Mouse (Mus musculus): Measurements from ENCODE around the gene Ifitm1. TPM values are rescaled to one million over a fixed set of nuclear protein-coding genes. Genes with fewer than 3 reads are reported as not detected.
A peak's percentile ranks its signal among the peaks of the same experiment; 100 is the strongest.

The Ifitm1 gene
- polyA plus RNA-seq, 1 experiment from 2014 or later = 15.2 TPM

- Histone ChIP-seq H3K27ac (ENCODE audit: low read length) (no peak overlapping the region), H3K4me1 (ENCODE audit: control insufficient read depth, low read depth, low read length) (peaks cover 10% of the 10 kb centered on the region), H3K4me2 (ENCODE audit: low read depth, low read length) (no peak overlapping the region), H3K9ac (ENCODE audit: low read depth, low read length) (no peak overlapping the region), H3K36me3 (ENCODE audit: control insufficient read depth, insufficient read depth) (no peaks in the 10 kb centered on the region), H3K9me3 (replicated peaks; ENCODE audit: control insufficient read depth, low read length) (no peaks in the 10 kb centered on the region), H3K27me3 (ENCODE audit: control insufficient read depth, insufficient read depth, low read depth, low read length) (no peaks in the 10 kb centered on the region; the same call in 1 of the 2 replicates), H3K4me3 (ENCODE audit: low read depth, low read length) (no peak overlapping the region)
- WGBS (ENCODE audit: insufficient replicate concordance) = 38% methylated on average over 2 of the region's 2 CpGs
- ATAC-seq (ENCODE audit: low read depth) = no peak
Observed at GRCm38 (mm10) chr7:140938896-140939295, 28.1 kb upstream of the Ifitm1 start.

- peaks cover 10% of the 10 kb centered on the region for H3K4me1 ChIP-seq (ENCODE audit: control insufficient read depth, low read depth, low read length)
- H3K36me3 ChIP-seq (ENCODE audit: control insufficient read depth, insufficient read depth) = no peaks in the 10 kb centered on the region
- no peak overlapping the region for H3K4me2 ChIP-seq (ENCODE audit: low read depth, low read length)
- no peak overlapping the region for H3K4me3 ChIP-seq (ENCODE audit: low read depth, low read length)
- H3K27me3 ChIP-seq (ENCODE audit: control insufficient read depth, insufficient read depth, low read depth, low read length) = no peaks in the 10 kb centered on the region; the same call in 1 of the 2 replicates
- no peaks in the 10 kb centered on the region for H3K9me3 ChIP-seq (replicated peaks; ENCODE audit: control insufficient read depth, low read length)
- no peak overlapping the region for H3K9ac ChIP-seq (ENCODE audit: low read depth, low read length)
- ATAC-seq (ENCODE audit: low read depth) = no peak
- 41% methylated on average over 8 of the region's 8 CpGs for WGBS (ENCODE audit: insufficient replicate concordance)
- H3K27ac ChIP-seq (ENCODE audit: low read length) = no peak overlapping the region
Observed at GRCm38 (mm10) chr7:140939669-140940171, 27.3 kb upstream of the Ifitm1 start.

DNA sequence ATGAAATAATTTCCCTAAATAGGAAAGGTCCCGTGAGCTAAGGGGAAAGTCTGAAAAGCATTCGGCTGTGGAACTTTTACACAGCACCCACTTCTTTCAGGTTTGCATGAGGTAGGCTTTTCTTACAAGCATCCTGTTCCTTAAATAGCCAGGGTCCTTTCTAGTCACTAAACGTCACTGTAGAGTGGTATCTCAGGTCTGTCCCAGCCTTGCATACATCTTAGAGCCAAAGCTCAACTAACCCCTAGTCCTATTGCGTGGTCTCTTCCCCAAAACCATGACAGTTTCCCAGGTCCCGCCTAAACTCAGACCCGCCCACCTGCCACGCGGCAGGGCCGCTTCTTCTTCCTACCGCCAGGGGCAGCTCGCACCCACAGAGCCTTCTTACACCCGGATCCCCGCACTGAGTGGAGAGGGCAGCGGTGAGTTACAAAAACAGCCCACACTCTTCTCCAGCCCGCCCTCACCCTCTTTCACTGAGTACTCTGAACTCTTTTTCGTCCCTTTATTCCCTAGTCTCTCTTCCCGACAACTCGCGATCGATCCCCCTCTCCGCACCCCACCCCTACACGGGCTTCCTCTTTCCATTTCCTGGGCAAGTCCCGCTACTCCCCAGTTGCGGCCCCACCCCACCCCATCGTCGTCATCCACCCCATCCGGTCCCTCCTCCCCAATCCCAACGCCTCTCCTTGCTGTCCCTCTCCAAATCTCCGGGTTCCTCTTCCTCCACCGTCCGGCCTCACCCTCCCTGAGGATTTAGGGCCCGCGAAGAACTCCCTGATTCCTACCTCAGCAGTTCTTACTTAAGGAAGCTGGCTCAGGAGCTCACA is 25.6 kb upstream of the Ifitm1 start, which contains the start of gene Pgghg:
Gene Pgghg, plus strand, starts transcription at position 170 of the 830 bp plus-strand sequence.
- peak; percentile 89 for ATAC-seq (ENCODE audit: low read depth)
- Histone ChIP-seq H3K36me3 (ENCODE audit: control insufficient read depth, insufficient read depth) (no peaks in the 10 kb centered on the region), H3K9me3 (replicated peaks; ENCODE audit: control insufficient read depth, low read length) (no peaks in the 10 kb centered on the region), H3K27me3 (ENCODE audit: control insufficient read depth, insufficient read depth, low read depth, low read length) (no peaks in the 10 kb centered on the region; the same call in 1 of the 2 replicates), H3K9ac (ENCODE audit: low read depth, low read length) (peak within 1 kb of the TSS; percentile 64), H3K27ac (ENCODE audit: low read length) (peak within 1 kb of the TSS; percentile 64), H3K4me2 (ENCODE audit: low read depth, low read length) (peak within 1 kb of the TSS; percentile 52), H3K4me3 (ENCODE audit: low read depth, low read length) (peak within 1 kb of the TSS; percentile 62), H3K4me1 (ENCODE audit: control insufficient read depth, low read depth, low read length) (peaks cover 10% of the 10 kb centered on the region)
- under 1% methylated on average over 33 of the region's 33 CpGs for WGBS (ENCODE audit: insufficient replicate concordance)

DNA sequence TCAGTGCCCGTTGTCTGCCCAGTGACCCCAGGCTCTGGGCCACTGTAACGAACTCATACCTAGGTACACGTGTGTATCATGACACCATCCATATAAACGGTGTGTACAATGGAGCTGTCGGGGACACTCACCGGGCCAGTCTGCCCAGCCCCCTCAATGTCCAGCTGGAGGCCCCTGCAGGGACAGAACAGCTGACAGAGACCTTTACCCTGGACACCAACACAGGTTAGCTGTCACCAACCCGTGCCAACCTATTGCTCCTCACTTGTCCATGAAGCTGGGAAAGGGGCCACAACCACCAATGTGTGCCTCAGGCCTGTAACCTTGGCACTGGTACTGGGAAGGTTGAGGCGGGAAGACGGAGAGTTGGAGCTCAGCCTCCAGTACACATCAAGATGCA is 24.7 kb upstream of the Ifitm1 start:
- Histone ChIP-seq H3K9ac (ENCODE audit: low read depth, low read length) (peak overlapping the region; percentile 64), H3K4me2 (ENCODE audit: low read depth, low read length) (peak overlapping the region; percentile 52), H3K36me3 (ENCODE audit: control insufficient read depth, insufficient read depth) (no peaks in the 10 kb centered on the region), H3K9me3 (replicated peaks; ENCODE audit: control insufficient read depth, low read length) (no peaks in the 10 kb centered on the region), H3K27me3 (ENCODE audit: control insufficient read depth, insufficient read depth, low read depth, low read length) (no peaks in the 10 kb centered on the region), H3K4me3 (ENCODE audit: low read depth, low read length) (peak overlapping the region; percentile 62), H3K4me1 (ENCODE audit: control insufficient read depth, low read depth, low read length) (peaks cover 10% of the 10 kb centered on the region), H3K27ac (ENCODE audit: low read length) (peak overlapping the region; percentile 64)
- ATAC-seq (ENCODE audit: low read depth) = peak; percentile 9
- WGBS (ENCODE audit: insufficient replicate concordance) = 50% methylated on average over 9 of the region's 9 CpGs

GRCm38 (mm10) chr7:140942811-140943210 is 24.2 kb upstream of the Ifitm1 start:
- peak overlapping the region; percentile 1; the same call in 1 of the 2 replicates for H3K27ac ChIP-seq (ENCODE audit: low read length)

GRCm38 (mm10) chr7:140943356-140943755 is 23.7 kb upstream of the Ifitm1 start:
- H3K27ac ChIP-seq (ENCODE audit: low read length) = no peak overlapping the region
- WGBS (ENCODE audit: insufficient replicate concordance) = 76% methylated on average over 4 of the region's 4 CpGs
- H3K9me3 ChIP-seq (replicated peaks; ENCODE audit: control insufficient read depth, low read length) = no peaks in the 10 kb centered on the region
- no peak for ATAC-seq (ENCODE audit: low read depth)
- H3K4me1 ChIP-seq (ENCODE audit: control insufficient read depth, low read depth, low read length) = peaks cover 10% of the 10 kb centered on the region
- no peaks in the 10 kb centered on the region for H3K36me3 ChIP-seq (ENCODE audit: control insufficient read depth, insufficient read depth)
- no peaks in the 10 kb centered on the region for H3K27me3 ChIP-seq (ENCODE audit: control insufficient read depth, insufficient read depth, low read depth, low read length)
- no peak overlapping the region for H3K9ac ChIP-seq (ENCODE audit: low read depth, low read length)
- H3K4me3 ChIP-seq (ENCODE audit: low read depth, low read length) = no peak overlapping the region
- no peak overlapping the region for H3K4me2 ChIP-seq (ENCODE audit: low read depth, low read length)

More at GRCm38 (mm10) chr7:140942811-140943210, 24.2 kb upstream of the Ifitm1 start:
- peaks cover 10% of the 10 kb centered on the region for H3K4me1 ChIP-seq (ENCODE audit: control insufficient read depth, low read depth, low read length)
- no peak overlapping the region for H3K4me3 ChIP-seq (ENCODE audit: low read depth, low read length)
- WGBS (ENCODE audit: insufficient replicate concordance) = 81% methylated on average over 10 of the region's 10 CpGs
- no peak overlapping the region for H3K4me2 ChIP-seq (ENCODE audit: low read depth, low read length)
- H3K9ac ChIP-seq (ENCODE audit: low read depth, low read length) = no peak overlapping the region
- no peak for ATAC-seq (ENCODE audit: low read depth)
- H3K27me3 ChIP-seq (ENCODE audit: control insufficient read depth, insufficient read depth, low read depth, low read length) = no peaks in the 10 kb centered on the region
- H3K36me3 ChIP-seq (ENCODE audit: control insufficient read depth, insufficient read depth) = no peaks in the 10 kb centered on the region
- H3K9me3 ChIP-seq (replicated peaks; ENCODE audit: control insufficient read depth, low read length) = no peaks in the 10 kb centered on the region

- H3K27ac ChIP-seq (ENCODE audit: low read length) = no peak overlapping the region
- no peak for ATAC-seq (ENCODE audit: low read depth)
- no peak overlapping the region for H3K4me3 ChIP-seq (ENCODE audit: low read depth, low read length)
- H3K27me3 ChIP-seq (ENCODE audit: control insufficient read depth, insufficient read depth, low read depth, low read length) = no peaks in the 10 kb centered on the region
- H3K4me2 ChIP-seq (ENCODE audit: low read depth, low read length) = no peak overlapping the region
- H3K36me3 ChIP-seq (ENCODE audit: control insufficient read depth, insufficient read depth) = no peaks in the 10 kb centered on the region
- H3K9me3 ChIP-seq (replicated peaks; ENCODE audit: control insufficient read depth, low read length) = no peaks in the 10 kb centered on the region
- H3K9ac ChIP-seq (ENCODE audit: low read depth, low read length) = no peak overlapping the region
- H3K4me1 ChIP-seq (ENCODE audit: control insufficient read depth, low read depth, low read length) = peaks cover 10% of the 10 kb centered on the region
- 68% methylated on average over 7 of the region's 7 CpGs for WGBS (ENCODE audit: insufficient replicate concordance)
Observed at GRCm38 (mm10) chr7:140944236-140944635, 22.8 kb upstream of the Ifitm1 start.

DNA sequence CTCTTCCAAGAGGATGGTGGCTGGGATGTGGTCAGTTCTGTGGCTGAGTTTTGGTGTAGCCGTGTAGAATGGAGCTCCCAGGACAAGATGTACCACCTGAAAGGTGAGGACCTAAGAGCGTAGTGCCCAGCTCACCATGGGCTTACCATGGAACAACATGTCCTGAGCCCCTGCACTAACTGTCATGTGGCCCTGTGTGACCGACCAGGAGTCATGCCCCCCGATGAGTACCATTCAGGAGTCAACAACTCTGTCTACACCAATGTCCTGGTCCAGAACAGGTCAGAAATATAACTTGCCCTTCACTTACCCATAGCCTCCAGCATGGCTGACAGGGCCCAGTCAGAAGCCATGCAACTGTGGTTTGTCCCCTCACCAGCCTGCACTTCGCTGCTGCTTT is 21.8 kb upstream of the Ifitm1 start:
- Histone ChIP-seq H3K9ac (ENCODE audit: low read depth, low read length) (no peak overlapping the region), H3K4me1 (ENCODE audit: control insufficient read depth, low read depth, low read length) (peaks cover 10% of the 10 kb centered on the region), H3K27me3 (ENCODE audit: control insufficient read depth, insufficient read depth, low read depth, low read length) (no peaks in the 10 kb centered on the region), H3K4me3 (ENCODE audit: low read depth, low read length) (no peak overlapping the region), H3K36me3 (ENCODE audit: control insufficient read depth, insufficient read depth) (no peaks in the 10 kb centered on the region), H3K4me2 (ENCODE audit: low read depth, low read length) (no peak overlapping the region), H3K9me3 (replicated peaks; ENCODE audit: control insufficient read depth, low read length) (no peaks in the 10 kb centered on the region), H3K27ac (ENCODE audit: low read length) (no peak overlapping the region)
- no peak for ATAC-seq (ENCODE audit: low read depth)
- WGBS (ENCODE audit: insufficient replicate concordance) = 75% methylated on average over 5 of the region's 5 CpGs

- H3K4me2 ChIP-seq (ENCODE audit: low read depth, low read length) = no peak overlapping the region
- no peaks in the 10 kb centered on the region for H3K36me3 ChIP-seq (ENCODE audit: control insufficient read depth, insufficient read depth)
- peaks cover 6% of the 10 kb centered on the region for H3K4me1 ChIP-seq (ENCODE audit: control insufficient read depth, low read depth, low read length)
- 0 out of 2 replicates have a peak overlapping the region, but pooled peaks have one; percentile 5 for H3K27ac ChIP-seq (ENCODE audit: low read length)
- no peak overlapping the region for H3K9ac ChIP-seq (ENCODE audit: low read depth, low read length)
- no peaks in the 10 kb centered on the region for H3K27me3 ChIP-seq (ENCODE audit: control insufficient read depth, insufficient read depth, low read depth, low read length)
- no peak for ATAC-seq (ENCODE audit: low read depth)
- no peaks in the 10 kb centered on the region for H3K9me3 ChIP-seq (replicated peaks; ENCODE audit: control insufficient read depth, low read length)
- no peak overlapping the region for H3K4me3 ChIP-seq (ENCODE audit: low read depth, low read length)
- 71% methylated on average over 10 of the region's 10 CpGs for WGBS (ENCODE audit: insufficient replicate concordance)
Observed at GRCm38 (mm10) chr7:140946311-140946710, 20.7 kb upstream of the Ifitm1 start.
